ENCODE assay signal across 33 mouse cellular contexts in the genomic region with DNA sequence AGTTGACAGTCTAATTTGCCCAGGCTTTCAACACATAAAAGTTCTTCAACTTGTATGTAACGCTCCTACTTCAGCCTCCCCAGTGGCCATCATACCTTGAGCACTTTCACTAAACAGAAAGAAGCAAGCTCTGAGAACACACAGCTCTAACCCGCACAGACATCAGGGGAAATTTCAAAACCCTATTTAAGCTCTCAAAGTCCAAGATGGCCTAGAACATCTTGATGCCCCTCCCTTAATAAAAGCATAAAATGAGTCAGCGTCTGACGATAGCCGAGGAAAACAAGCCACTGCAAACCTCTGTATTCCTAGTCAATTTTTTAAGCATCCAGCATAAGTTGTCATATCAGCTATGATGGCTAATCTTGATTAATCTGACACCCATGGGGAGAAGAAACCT. TPM values are rescaled to one million over a fixed set of nuclear protein-coding genes. Genes with fewer than 3 reads are reported as not detected.
DNase-seq lines count a peak whose midpoint lies in the region; ATAC-seq and TF ChIP-seq lines count a peak whose summit lies in the region.
"Had no signal": no experiment of that assay in that cellular context is flagged by ENCODE, and none has a peak within 500 bp of the region (broad histone marks: within the 10 kb centered on the region; RNA-seq: fewer than 3 reads in every experiment).

No protein-coding gene starts in this region.

- peaks cover 79% of the 10 kb centered on the region for H3K36me3 ChIP-seq in megakaryocyte, embryonic 14.5 days (replicated peaks; ENCODE audit: low read length)
- peaks cover 82% of the 10 kb centered on the region for H3K36me3 ChIP-seq in E14TG2a.4 (ENCODE audit: insufficient read depth, low read length)
- H3K36me3 ChIP-seq in intestine, embryonic 15.5 days: peaks cover 25% of the 10 kb centered on the region; the same call in 1 of the 2 replicates
- peaks cover 45% of the 10 kb centered on the region for H3K36me3 ChIP-seq in small intestine, adult 2 months (ENCODE audit: control insufficient read depth, insufficient read depth, low read length)

- no peak for DNase-seq in heart, postnatal 4 days
- no peak for DNase-seq in layer of hippocampus, adult 11-12 months (ENCODE audit: low spot score)
- DNase-seq: adrenal gland, adult 2 months; adrenal gland, postnatal 14 days; B cell, adult 2 months; cerebellum, adult 11 months; cerebellum, adult 2 months; cerebellum, adult 9-11 months; cerebellum, postnatal 25 days; embryo, embryonic 11 days; gastrocnemius, postnatal 25 days; heart, postnatal 36 days had no signal

- no peak overlapping the region for H3K4me2 ChIP-seq in intestine, embryonic 15.5 days (replicated peaks)
- H3K4me2 ChIP-seq: embryonic facial prominence, embryonic 13.5 days; forebrain, embryonic 12.5 days; forebrain, embryonic 15.5 days; heart, embryonic 11.5 days; hindbrain, embryonic 14.5 days had no signal

- H3K4me1 ChIP-seq in megakaryocyte, embryonic 14.5 days: peaks cover 47% of the 10 kb centered on the region
- peaks cover 85% of the 10 kb centered on the region for H3K4me1 ChIP-seq in E14TG2a.4 (replicated peaks; ENCODE audit: low read depth, low read length)
- H3K4me1 ChIP-seq in intestine, embryonic 15.5 days (replicated peaks): peaks cover 13% of the 10 kb centered on the region
- peaks cover 3% of the 10 kb centered on the region; the same call in 1 of the 2 replicates for H3K4me1 ChIP-seq in small intestine, adult 2 months (ENCODE audit: control insufficient read depth, insufficient read depth, insufficient read length, low read length)

- WGBS in intestine, embryonic 15.5 days: 76% methylated on average over 5 of the region's 5 CpGs
- 44% methylated on average over 5 of the region's 5 CpGs for WGBS in small intestine, adult 2 months

- no peaks in the 10 kb centered on the region for H3K27me3 ChIP-seq in megakaryocyte, embryonic 14.5 days (replicated peaks)
- H3K27me3 ChIP-seq in E14TG2a.4 (ENCODE audit: insufficient read depth, low read length): no peaks in the 10 kb centered on the region
- H3K27me3 ChIP-seq in intestine, embryonic 15.5 days (replicated peaks): no peaks in the 10 kb centered on the region
- no peaks in the 10 kb centered on the region for H3K27me3 ChIP-seq in small intestine, adult 2 months (ENCODE audit: control insufficient read depth, insufficient read depth, low read length)
- H3K27me3 ChIP-seq: embryonic facial prominence, embryonic 13.5 days; forebrain, embryonic 12.5 days; forebrain, embryonic 15.5 days had no signal

- no peak overlapping the region for H3K27ac ChIP-seq in intestine, embryonic 15.5 days
- H3K27ac ChIP-seq in small intestine, adult 2 months (ENCODE audit: insufficient read depth, low read depth, low read length): peak overlapping the region; percentile 56
- H3K27ac ChIP-seq: embryonic facial prominence, embryonic 10.5 days; embryonic facial prominence, embryonic 13.5 days; forebrain, embryonic 12.5 days; forebrain, embryonic 15.5 days; hindbrain, embryonic 14.5 days had no signal

- no peak for ATAC-seq in megakaryocyte, adult 5-6 weeks (ENCODE audit: poor library complexity, severe bottlenecking)
- ATAC-seq in intestine, embryonic 15.5 days: 0 out of 2 replicates have a peak, but pooled peaks have one; percentile 41
- ATAC-seq: forebrain, embryonic 15.5 days had no signal

- no peak for TF ChIP-seq POLR2A in small intestine, adult 2 months (IDR thresholded peaks at IDR 0.05; ENCODE audit: low read depth, low read length)

- peak overlapping the region; percentile 3 for H3K4me3 ChIP-seq in megakaryocyte, embryonic 14.5 days (replicated peaks)
- 0 out of 2 replicates have a peak overlapping the region, but pooled peaks have one; percentile 2 for H3K4me3 ChIP-seq in E14TG2a.4 (replicated peaks; ENCODE audit: low read length)
- H3K4me3 ChIP-seq in intestine, embryonic 15.5 days (replicated peaks): no peak overlapping the region
- no peak overlapping the region for H3K4me3 ChIP-seq in small intestine, adult 2 months (ENCODE audit: low read depth, low read length)
- H3K4me3 ChIP-seq: embryonic facial prominence, embryonic 10.5 days; embryonic facial prominence, embryonic 13.5 days; erythroblast, embryonic 14.5 days; forebrain, embryonic 12.5 days; forebrain, embryonic 15.5 days had no signal

- no peaks in the 10 kb centered on the region for H3K9me3 ChIP-seq in megakaryocyte, embryonic 14.5 days
- H3K9me3 ChIP-seq in E14TG2a.4 (ENCODE audit: low read length): no peaks in the 10 kb centered on the region
- H3K9me3 ChIP-seq in intestine, embryonic 15.5 days: no peaks in the 10 kb centered on the region
- H3K9me3 ChIP-seq: embryonic facial prominence, embryonic 10.5 days; embryonic facial prominence, embryonic 13.5 days; forebrain, embryonic 12.5 days; forebrain, embryonic 15.5 days; G1E had no signal

- no peak overlapping the region for H3K9ac ChIP-seq in intestine, embryonic 15.5 days
- H3K9ac ChIP-seq: embryonic facial prominence, embryonic 13.5 days; forebrain, embryonic 12.5 days; forebrain, embryonic 15.5 days; hindbrain, embryonic 14.5 days had no signal

- TF ChIP-seq CTCF in E14TG2a.4 (conservative IDR thresholded peaks at IDR 0.05; ENCODE audit: low read length): no peak
- TF ChIP-seq CTCF in small intestine, adult 2 months (IDR thresholded peaks at IDR 0.05; ENCODE audit: extremely low read depth, insufficient read length, insufficient replicate concordance, low read depth, low read length): no peak

RNA-seq across cellular contexts. Expression of a gene that starts 5.2 kb away (rescaled TPM):
- 63.1 and 151 TPM in 2 replicates for polyA plus RNA-seq in megakaryocyte, embryonic 14.5 days (2012; ENCODE audit: insufficient read depth, low replicate concordance)
- total RNA-seq in megakaryocyte, adult 5-6 weeks (2015): 843 and 873 TPM in 2 replicates
- total RNA-seq in megakaryocyte, adult 5-6 weeks (2017): 1,331 and 1,501 TPM in 2 replicates
- 620 and 754 TPM in 2 replicates for polyA plus RNA-seq in intestine, embryonic 15.5 days (2015; fragmentation: Nextera tagmentation; extraction: Ambion mirVana)
- polyA plus RNA-seq in small intestine, adult 2 months (2012; rRNA removed): 37.8 and 80.5 TPM in 2 replicates
- total RNA-seq in heart, postnatal 4 days (2021): 100 to 1,000 TPM; 291 to 301 TPM

RNA-seq across cellular contexts. Expression of a gene that starts 31.9 kb away (rescaled TPM):
- not detected in 2 replicates for polyA plus RNA-seq in megakaryocyte, embryonic 14.5 days (2012; ENCODE audit: insufficient read depth, low replicate concordance)
- total RNA-seq in megakaryocyte, adult 5-6 weeks (2015): not detected in 2 replicates
- total RNA-seq in megakaryocyte, adult 5-6 weeks (2017): not detected in 2 replicates
- not detected in 2 replicates for polyA plus RNA-seq in intestine, embryonic 15.5 days (2015; fragmentation: Nextera tagmentation; extraction: Ambion mirVana)
- not detected in 2 replicates for polyA plus RNA-seq in small intestine, adult 2 months (2012; rRNA removed)
- total RNA-seq in heart, postnatal 4 days (2021): not detected
- total RNA-seq: adrenal gland, adult 2 months; adrenal gland, postnatal 14 days; adrenal gland, postnatal 4 days; common myeloid progenitor, adult 5-6 weeks; G1E; gastrocnemius, adult 8-10 months; gastrocnemius, postnatal 25 days; heart, adult 8-10 months; heart, postnatal 36 days had no signal
- polyA plus RNA-seq: adrenal gland, adult 2 months; cerebellum, adult 2 months; embryonic facial prominence, embryonic 10.5 days; embryonic facial prominence, embryonic 13.5 days; erythroblast, embryonic 14.5 days; forebrain, embryonic 12.5 days; forebrain, embryonic 15.5 days; G1E; heart, embryonic 11.5 days; heart, embryonic 14.5 days; heart, postnatal 0 days; hindbrain, embryonic 11.5 days; hindbrain, embryonic 14.5 days; intestine, embryonic 14.5 days had no signal

RNA-seq across cellular contexts. Expression of a gene that starts 42.4 kb away (rescaled TPM):
- polyA plus RNA-seq in megakaryocyte, embryonic 14.5 days (2012; ENCODE audit: insufficient read depth, low replicate concordance): 0.02 TPM in 1 of 2 replicates, not detected in the other
- total RNA-seq in megakaryocyte, adult 5-6 weeks (2015): not detected in 2 replicates
- total RNA-seq in megakaryocyte, adult 5-6 weeks (2017): not detected in 2 replicates
- 0.03 TPM in 1 of 2 replicates, not detected in the other for polyA plus RNA-seq in intestine, embryonic 15.5 days (2015; fragmentation: Nextera tagmentation; extraction: Ambion mirVana)
- not detected in 2 replicates for polyA plus RNA-seq in small intestine, adult 2 months (2012; rRNA removed)
- total RNA-seq in heart, postnatal 4 days (2021): under 1 TPM; 0.14 to 0.24 TPM
- total RNA-seq: common myeloid progenitor, adult 5-6 weeks had no signal
- polyA plus RNA-seq: erythroblast, embryonic 14.5 days; G1E; heart, embryonic 14.5 days; heart, postnatal 0 days; intestine, embryonic 14.5 days had no signal

RNA-seq across cellular contexts. Expression of a gene that starts 48.7 kb away (rescaled TPM):
- 9.7 and 43.3 TPM in 2 replicates for polyA plus RNA-seq in megakaryocyte, embryonic 14.5 days (2012; ENCODE audit: insufficient read depth, low replicate concordance)
- 20.8 and 25.2 TPM in 2 replicates for total RNA-seq in megakaryocyte, adult 5-6 weeks (2015)
- 20.7 and 20.9 TPM in 2 replicates for total RNA-seq in megakaryocyte, adult 5-6 weeks (2017)
- 22.2 and 22.5 TPM in 2 replicates for polyA plus RNA-seq in intestine, embryonic 15.5 days (2015; fragmentation: Nextera tagmentation; extraction: Ambion mirVana)
- polyA plus RNA-seq in small intestine, adult 2 months (2012; rRNA removed): 3.6 and 6.4 TPM in 2 replicates
- total RNA-seq in heart, postnatal 4 days (2021): 10 to 100 TPM; 20.8 to 21.8 TPM

RNA-seq across cellular contexts. Expression of a gene that starts 48.8 kb away (rescaled TPM):
- polyA plus RNA-seq in megakaryocyte, embryonic 14.5 days (2012; ENCODE audit: insufficient read depth, low replicate concordance): 2.7 TPM in 1 of 2 replicates, not detected in the other
- total RNA-seq in megakaryocyte, adult 5-6 weeks (2015): 10.9 and 12.1 TPM in 2 replicates
- total RNA-seq in megakaryocyte, adult 5-6 weeks (2017): 18.8 and 20.5 TPM in 2 replicates
- 34.0 and 35.7 TPM in 2 replicates for polyA plus RNA-seq in intestine, embryonic 15.5 days (2015; fragmentation: Nextera tagmentation; extraction: Ambion mirVana)
- polyA plus RNA-seq in small intestine, adult 2 months (2012; rRNA removed): 0.65 and 1.3 TPM in 2 replicates
- total RNA-seq in heart, postnatal 4 days (2021): 10 to 100 TPM in 1 of 2 experiments, 1 to 10 TPM in 1; 9.7 to 11.6 TPM

Comparison
In these comparisons a context has a peak if more than half of its experiments do, and no peak if none do; other contexts are left out.
1. H3K4me3 ChIP-seq: peak in megakaryocyte, embryonic 14.5 days (single experiment) and E14TG2a.4 (single experiment); none in intestine, embryonic 15.5 days (single experiment) and small intestine, adult 2 months (single experiment).